Mouse (Mus musculus) adrenal gland, adult (tissue): ENCODE results near the gene Cant1.

Experiments used
- DNase-seq, 2 experiments: peaks; one replicate each; pipeline ENCODE4 v3.0.0; 2022 to 2023; ENCODE audit warnings: low spot score in 1 of 2; ENCODE audit not compliant: inconsistent age in 2 of 2

Cant1 gene

GRCm38 (mm10) chr11:118418834-118419504 is at the start of gene Cant1:
TSS of gene Cant1 (minus strand) at chr11:118419086.
- peak; percentile 98 to 99 for DNase-seq

GRCm38 (mm10) chr11:118467441-118468035 is 48.7 kb upstream of the Cant1 start:
- no peak for DNase-seq

- no peak for DNase-seq
These were observed 41.4 kb upstream of the Cant1 start for GRCm38 (mm10) chr11:118460280-118460679.

GRCm38 (mm10) chr11:118459536-118459935 is 40.6 kb upstream of the Cant1 start:
- DNase-seq = no peak

- peak in 1 of 2 experiments; percentile 55 for DNase-seq
These were observed 40.2 kb upstream of the Cant1 start for GRCm38 (mm10) chr11:118459051-118459450.

GRCm38 (mm10) chr11:118456937-118457336 is 38.1 kb upstream of the Cant1 start:
- no peak for DNase-seq

GRCm38 (mm10) chr11:118455788-118456187 is 36.9 kb upstream of the Cant1 start:
- no peak for DNase-seq

GRCm38 (mm10) chr11:118453886-118454671 is 35.2 kb upstream of the Cant1 start:
- peak in 1 of 2 experiments; percentile 54 for DNase-seq

- peak in 1 of 2 experiments; percentile 35 for DNase-seq
These were observed 34.1 kb upstream of the Cant1 start for GRCm38 (mm10) chr11:118452955-118453354.

GRCm38 (mm10) chr11:118451211-118451610 is 32.3 kb upstream of the Cant1 start:
- peak in 1 of 2 experiments; percentile 74 for DNase-seq

GRCm38 (mm10) chr11:118448385-118448784 is 29.5 kb upstream of the Cant1 start:
- DNase-seq = peak in 1 of 2 experiments; percentile 47

GRCm38 (mm10) chr11:118447346-118447745 is 28.5 kb upstream of the Cant1 start:
- DNase-seq = no peak

- peak; percentile 57 to 86 for DNase-seq
These were observed 27.0 kb upstream of the Cant1 start for GRCm38 (mm10) chr11:118445843-118446242.

- DNase-seq = peak; percentile 69 to 89
These were observed 24.5 kb upstream of the Cant1 start for GRCm38 (mm10) chr11:118443201-118443970.

GRCm38 (mm10) chr11:118442691-118443090 is 23.8 kb upstream of the Cant1 start:
- no peak for DNase-seq

GRCm38 (mm10) chr11:118438665-118439414 is 20.0 kb upstream of the Cant1 start:
- DNase-seq = peak; percentile 36 to 82

GRCm38 (mm10) chr11:118436471-118436935 is 17.6 kb upstream of the Cant1 start:
- peak in 1 of 2 experiments; percentile 41 for DNase-seq

GRCm38 (mm10) chr11:118434093-118434492 is 15.2 kb upstream of the Cant1 start:
- no peak for DNase-seq

GRCm38 (mm10) chr11:118433398-118433868 is 14.5 kb upstream of the Cant1 start:
- DNase-seq = no peak
